Mouse (Mus musculus): ENCODE results near the gene Dlgap1.

GRCm38 (mm10) chr17:70485668-70486067 is 516.8 kb downstream of the Dlgap1 start:
- TF ChIP-seq CTCF (IDR thresholded peaks at IDR 0.05; ENCODE audit: low read depth): no peak
- no peak for TF ChIP-seq EP300 (IDR thresholded peaks at IDR 0.05; ENCODE audit: low read depth)
